Mouse (Mus musculus) testis, adult 2 months (tissue): Measurements from ENCODE around the gene Gm20388.

ENCODE experiments used
- CTCF ChIP-seq: fragments of 200-500 bp; IDR thresholded peaks from 2 replicates; pipeline ENCODE4 v1.5.1; 2012; ENCODE audit warnings: low read depth, mild to moderate bottlenecking, inconsistent platforms, low read length, moderate library complexity; ENCODE audit not compliant: control insufficient read depth, insufficient read depth, insufficient replicate concordance
- POLR2A ChIP-seq: fragments of 200-500 bp; IDR thresholded peaks from 2 replicates; pipeline ENCODE4 v1.6.1; 2012; ENCODE audit warnings: low read depth, mild to moderate bottlenecking, inconsistent platforms, low read length, moderate library complexity; ENCODE audit not compliant: control insufficient read depth

- TF ChIP-seq CTCF (no peak), POLR2A (no peak)
Observed at GRCm38 (mm10) chr8:120026991-120027390, 116.3 kb downstream of the Gm20388 start.
